Comparison of ENCODE assay signal across 15 mouse cellular contexts in genomic region chr11:20168972-20169371, GRCm38 (mm10). TPM values are rescaled to one million over a fixed set of nuclear protein-coding genes. Genes with fewer than 3 reads are reported as not detected.
A peak's percentile ranks its signal among the peaks of the same experiment; 100 is the strongest.
DNase-seq lines count a peak whose midpoint lies in the region; ATAC-seq lines count a peak whose summit lies in the region.
"Had no signal": no experiment of that assay in that cellular context is flagged by ENCODE, and none has a peak within 500 bp of the region (broad histone marks: within the 10 kb centered on the region; RNA-seq: fewer than 3 reads in every experiment).

No protein-coding gene starts in this region.

- ATAC-seq in hematopoietic stem cell, adult 5-6 weeks (replicated peaks in 1 of 2; ENCODE audit: insufficient read depth in 1 of 2, low FRiP score in 2 of 2, low TSS enrichment in 1 of 2, low read depth in 1 of 2, poor library complexity in 2 of 2, severe bottlenecking in 2 of 2): peak; percentile 53 to 71; a peak in 2 of 4 replicates

- intact Hi-C loops in heart, postnatal 25 days (cut with DNase I): no loop called here

- DNase-seq in heart, adult 18-20 months: peak; percentile 17 to 40
- DNase-seq in heart, postnatal 25 days (ENCODE audit: low spot score): no peak
- peak; percentile 21 for DNase-seq in lung, postnatal 25 days (ENCODE audit: low spot score)
- no peak for DNase-seq in lung, postnatal 4 days
- peak; percentile 24 for DNase-seq in skeletal muscle tissue, adult 2 months (ENCODE audit: low read depth, low spot score)
- no peak for DNase-seq in B cell, adult 2 months
- DNase-seq in cerebellum, adult 9-10 months: no peak
- DNase-seq: adrenal gland, adult 2 months; cerebellum, adult 11 months; gastrocnemius, adult 2 months; kidney, adult 9 months; kidney, postnatal 36 days; spleen, adult 18-20 months; thymus, adult 18-20 months had no signal

RNA-seq across cellular contexts. Expression of gene Rab1a, which starts 32.3 kb away (rescaled TPM):
- total RNA-seq in heart, adult 18-20 months (2021): 100 to 1,000 TPM; 125 to 136 TPM
- 100 to 1,000 TPM; 118 to 135 TPM for total RNA-seq in heart, postnatal 25 days (2021)
- 88.4 and 111 TPM in 2 replicates for total RNA-seq in hematopoietic stem cell, adult 5-6 weeks (2017)

RNA-seq across cellular contexts. Expression of gene Actr2, which starts 56.3 kb away (rescaled TPM):
- total RNA-seq in heart, adult 18-20 months (2021): 10 to 100 TPM; 78.4 to 79.7 TPM
- 10 to 100 TPM; 72.9 to 79.1 TPM for total RNA-seq in heart, postnatal 25 days (2021)
- total RNA-seq in hematopoietic stem cell, adult 5-6 weeks (2017): 208 and 251 TPM in 2 replicates

Comparison
In these comparisons a context has a peak if more than half of its experiments do, and no peak if none do; other contexts are left out.
1. DNase-seq: peak in heart, adult 18-20 months (2 of 2), lung, postnatal 25 days (single experiment) and skeletal muscle tissue, adult 2 months (single experiment); none in heart, postnatal 25 days (single experiment), lung, postnatal 4 days (0 of 2), B cell, adult 2 months (0 of 2) and cerebellum, adult 9-10 months (single experiment).